Mouse (Mus musculus) myocyte (in vitro differentiated cells): ENCODE data around the gene Ktn1.

Source experiments
- CEBPB ChIP-seq: IDR thresholded peaks from 2 replicates; pipeline ENCODE4 v1.6.1; 2011; ENCODE audit warnings: mild to moderate bottlenecking, moderate library complexity; ENCODE audit not compliant: poor library complexity, insufficient read depth, severe bottlenecking
- POLR2A ChIP-seq: IDR thresholded peaks from one replicate; pipeline ENCODE4 v1.6.1; 2011; ENCODE audit warnings: low read depth, mild to moderate bottlenecking, control low read depth, moderate library complexity; ENCODE audit not compliant: insufficient read length
- SRF ChIP-seq: IDR thresholded peaks from one replicate; pipeline ENCODE4 v1.6.1; 2011; ENCODE audit warnings: low read depth; ENCODE audit not compliant: control insufficient read depth, insufficient read length

- TF ChIP-seq CEBPB (no peak), SRF (no peak), POLR2A (no peak)
These were observed 118.1 kb downstream of the Ktn1 start for GRCm38 (mm10) chr14:47766373-47766772.
